Mouse (Mus musculus): ENCODE results near the gene Nsmce4a.

- TF ChIP-seq CTCF (IDR thresholded peaks at IDR 0.05; ENCODE audit: insufficient read depth, low read length) (no peak), POLR2A (IDR thresholded peaks at IDR 0.05; ENCODE audit: borderline replicate concordance, extremely low read depth, low read depth, low read length) (no peak)
Observed at GRCm38 (mm10) chr7:130555597-130555996, 17.3 kb downstream of the Nsmce4a start.

Data from lung, adult 2 months (tissue).